Mouse (Mus musculus) kidney, adult 2 months (tissue): ENCODE data around the gene Gsk3a. TPM values are rescaled to one million over a fixed set of nuclear protein-coding genes. Genes with fewer than 3 reads are reported as not detected.

ENCODE experiments used
- DNase-seq: peaks from one replicate; pipeline ENCODE4 v3.0.0; 2021
- H3K27ac ChIP-seq: fragments of 200-500 bp; 2 replicates; pipeline ENCODE4 v1.5.1; 2012; ENCODE audit warnings: low read depth, low read length, control low read depth, inconsistent platforms; ENCODE audit not compliant: insufficient read depth
- H3K27me3 ChIP-seq: fragments of 200-500 bp; replicated peaks from 2 replicates; pipeline ENCODE4 v1.6.1; 2012; ENCODE audit warnings: mild to moderate bottlenecking, moderate library complexity, low read length, inconsistent platforms; ENCODE audit not compliant: control insufficient read depth, insufficient read depth
- H3K36me3 ChIP-seq: fragments of 200-500 bp; 2 replicates; pipeline ENCODE4 v1.6.1; 2012; ENCODE audit warnings: mild to moderate bottlenecking, moderate library complexity, low read length, inconsistent platforms; ENCODE audit not compliant: control insufficient read depth, insufficient read depth
- H3K4me1 ChIP-seq: fragments of 200-500 bp; 2 replicates; pipeline ENCODE4 v1.6.1; 2011; ENCODE audit warnings: low read length; ENCODE audit not compliant: control insufficient read depth, insufficient read depth
- H3K4me3 ChIP-seq: fragments of 200-500 bp; 2 replicates; pipeline ENCODE4 v1.5.1; 2011; ENCODE audit warnings: mild to moderate bottlenecking, low read depth, low read length, control low read depth; ENCODE audit not compliant: insufficient read depth
- CTCF ChIP-seq: fragments of 200-500 bp; conservative IDR thresholded peaks from 2 replicates; pipeline ENCODE4 v1.5.1; 2011; ENCODE audit warnings: low read depth, mild to moderate bottlenecking, control low read depth, low read length, moderate library complexity, mixed read lengths; ENCODE audit not compliant: insufficient read depth, insufficient read length
- POLR2A ChIP-seq: fragments of 200-500 bp; IDR thresholded peaks from one replicate; pipeline ENCODE4 v1.6.1; 2011; ENCODE audit warnings: low read depth, low read length, control low read depth
- WGBS: fragments of 180-500 bp; shearing (Covaris S2); methylation state at CpG from one replicate; pipeline ENCODE4 v1.1.7; 2018; 5-methylcytosine and 5-hydroxymethylcytosine counted together
- polyA plus RNA-seq: library from polyadenylated mRNA; depleted of rRNA; stranded (reverse); fragments of >200 nt; gene quantifications from 2 replicates; pipeline ENCODE4 v1.2.3, GENCODE M21; 2012

The Gsk3a gene
- polyA plus RNA-seq, 1 experiment = 128 TPM

DNA sequence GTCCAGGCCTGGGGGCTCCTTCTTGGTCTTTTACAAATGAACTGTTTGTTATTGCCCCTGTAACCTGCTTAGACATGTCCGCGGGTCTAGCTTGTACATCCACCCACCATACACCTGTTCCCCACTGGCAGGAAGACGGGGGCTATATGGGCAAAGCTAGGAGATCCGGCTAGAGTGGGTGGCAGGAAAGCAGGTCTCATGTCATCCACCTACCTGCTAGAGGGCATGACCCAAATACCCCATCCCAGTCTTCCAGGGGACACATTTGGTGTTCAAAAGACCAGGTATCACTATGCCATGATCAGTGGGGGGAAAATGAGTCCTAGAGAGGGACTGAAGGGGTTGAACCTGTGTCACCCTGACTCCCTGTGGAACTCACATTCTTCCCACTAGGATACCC, 39.8 kb upstream of the Gsk3a start:
- Histone ChIP-seq H3K4me1 (peaks cover 26% of the 10 kb centered on the region), H3K4me3 (no peak overlapping the region)
- no peak for TF ChIP-seq POLR2A
- TF ChIP-seq CTCF = no peak

DNA sequence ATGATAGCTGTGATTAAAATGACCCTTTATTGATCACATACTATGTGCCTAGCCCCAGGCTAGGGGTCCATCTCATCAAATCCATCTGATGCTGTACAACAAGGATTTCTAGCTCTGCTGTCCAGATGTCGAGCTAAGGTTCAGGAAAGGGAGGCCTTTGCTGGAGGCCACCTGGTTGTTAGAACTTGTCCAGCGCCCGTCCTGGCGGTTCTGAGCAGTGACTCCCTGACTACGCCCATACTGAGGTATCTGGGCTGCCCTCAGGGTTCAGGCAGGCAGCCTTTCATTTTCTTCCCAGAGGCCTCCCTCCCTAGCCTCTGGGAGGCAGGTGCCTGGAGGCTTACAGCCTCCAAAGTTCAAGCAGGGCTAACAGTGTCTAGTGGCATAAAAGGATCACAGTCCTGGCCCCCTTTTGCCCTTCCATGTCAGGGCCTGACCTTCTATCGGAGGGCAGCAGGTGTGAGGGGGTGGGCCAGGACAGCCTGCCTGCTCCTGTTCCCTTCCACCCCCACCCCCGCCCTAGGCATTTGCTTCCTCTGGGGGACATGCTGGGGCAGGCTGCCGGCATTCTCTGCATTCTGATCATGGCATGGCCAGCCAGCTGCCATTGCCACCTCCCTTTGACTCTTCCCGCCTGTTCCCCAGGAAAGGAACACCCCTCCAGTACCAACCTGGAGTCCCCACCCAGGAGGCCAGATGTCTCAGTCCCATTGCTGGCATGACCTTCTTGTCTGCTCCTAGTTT, 38.1 kb upstream of the Gsk3a start:
- Histone ChIP-seq H3K27me3 (no peaks in the 10 kb centered on the region), H3K4me1 (peaks cover 17% of the 10 kb centered on the region), H3K4me3 (no peak overlapping the region), H3K36me3 (no peaks in the 10 kb centered on the region), H3K27ac (peak overlapping the region; percentile 33)
- DNase-seq = no peak
- 45% methylated on average over 9 of the region's 9 CpGs for WGBS
- no peak for TF ChIP-seq CTCF
- TF ChIP-seq POLR2A = no peak

More for the DNA sequence above, 39.8 kb upstream of the Gsk3a start:
- DNase-seq = no peak
- H3K27me3 ChIP-seq = no peaks in the 10 kb centered on the region
- peak overlapping the region; percentile 70; the same call in 1 of the 2 replicates for H3K27ac ChIP-seq
- no peaks in the 10 kb centered on the region for H3K36me3 ChIP-seq
- 79% methylated on average over 4 of the region's 4 CpGs for WGBS

DNA sequence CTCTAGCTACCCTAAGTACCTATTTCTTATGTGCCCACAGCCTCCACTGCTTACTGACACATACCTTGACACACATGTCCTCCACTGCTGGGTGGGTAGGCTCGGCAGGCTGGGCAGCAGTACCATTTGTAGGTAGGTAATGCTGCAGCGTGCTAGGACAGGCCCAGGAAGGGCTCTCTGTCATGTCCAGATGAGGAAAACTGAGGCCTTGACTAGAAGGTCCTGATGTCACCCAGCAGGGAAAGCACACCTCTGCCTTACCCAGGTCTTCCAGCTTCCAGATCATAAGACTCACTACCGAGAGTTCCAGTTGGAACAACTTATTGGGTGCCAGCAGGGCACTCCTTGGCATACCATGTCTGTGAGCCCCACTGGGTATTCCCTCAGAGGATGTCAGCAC, 37.3 kb upstream of the Gsk3a start:
- Histone ChIP-seq H3K4me3 (no peak overlapping the region), H3K36me3 (no peaks in the 10 kb centered on the region), H3K27ac (no peak overlapping the region), H3K27me3 (no peaks in the 10 kb centered on the region), H3K4me1 (peaks cover 18% of the 10 kb centered on the region)
- no peak for DNase-seq
- no peak for TF ChIP-seq CTCF
- TF ChIP-seq POLR2A = no peak
- 77% methylated on average over 3 of the region's 3 CpGs for WGBS

GRCm38 (mm10) chr7:25274571-25274970, 36.9 kb upstream of the Gsk3a start:
- 55% methylated on average over 5 of the region's 5 CpGs for WGBS
- Histone ChIP-seq H3K27me3 (no peaks in the 10 kb centered on the region), H3K36me3 (no peaks in the 10 kb centered on the region), H3K4me1 (peaks cover 19% of the 10 kb centered on the region), H3K4me3 (no peak overlapping the region), H3K27ac (no peak overlapping the region)
- DNase-seq = no peak
- TF ChIP-seq CTCF = no peak
- no peak for TF ChIP-seq POLR2A

DNA sequence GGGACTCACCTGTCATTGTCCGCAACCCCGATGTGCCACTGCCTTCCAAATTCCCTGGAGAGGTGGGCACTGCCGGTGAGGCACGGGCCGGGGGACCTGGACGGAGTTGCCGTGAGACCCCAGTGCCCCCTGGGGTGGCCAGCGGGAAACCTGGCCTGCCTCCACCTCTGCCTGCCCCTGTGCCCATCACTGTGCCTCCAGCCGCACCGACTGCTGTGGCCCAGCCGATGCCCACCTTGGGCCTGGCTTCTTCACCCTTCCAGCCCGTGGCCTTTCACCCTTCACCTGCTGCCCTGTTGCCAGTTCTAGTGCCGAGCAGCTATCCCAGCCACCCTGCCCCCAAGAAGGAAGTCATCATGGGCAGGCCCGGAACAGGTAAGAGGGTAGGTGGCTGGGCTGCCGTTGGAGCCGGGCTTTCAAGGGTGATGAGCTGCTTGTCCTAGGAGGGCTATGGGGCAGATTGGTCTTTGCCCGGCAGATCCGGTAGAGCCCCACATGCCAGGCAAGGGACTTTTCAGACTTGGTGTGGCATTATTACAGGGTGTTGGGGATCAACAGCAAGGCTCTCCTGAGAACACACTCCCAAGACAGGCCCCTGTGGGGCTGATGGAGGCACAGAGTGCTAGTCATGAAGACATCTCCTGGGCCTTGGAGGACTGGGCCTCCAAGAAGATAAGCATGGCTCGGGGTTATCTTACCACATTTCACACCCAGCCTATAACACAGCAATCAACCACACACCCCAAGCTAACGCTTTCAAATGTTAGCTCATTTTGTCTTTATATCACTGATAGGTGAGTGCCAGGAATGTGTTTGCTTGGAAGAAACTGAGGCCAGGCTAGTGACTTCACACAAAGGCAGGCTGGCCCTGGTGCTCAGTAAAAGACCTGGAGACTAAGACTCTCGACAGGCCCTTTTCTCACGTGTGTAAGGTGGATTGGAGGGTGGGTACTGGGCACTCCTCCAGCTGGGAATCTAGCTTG, 35.9 kb upstream of the Gsk3a start:
- no peaks in the 10 kb centered on the region for H3K36me3 ChIP-seq
- 88% methylated on average over 22 of the region's 22 CpGs for WGBS
- H3K4me1 ChIP-seq = peaks cover 21% of the 10 kb centered on the region
- no peak for DNase-seq
- TF ChIP-seq CTCF (no peak), POLR2A (no peak)
- no peak overlapping the region for H3K4me3 ChIP-seq
- no peak overlapping the region for H3K27ac ChIP-seq
- no peaks in the 10 kb centered on the region for H3K27me3 ChIP-seq

GRCm38 (mm10) chr7:25272445-25273258, 35.0 kb upstream of the Gsk3a start:
- no peaks in the 10 kb centered on the region for H3K36me3 ChIP-seq
- no peak overlapping the region for H3K27ac ChIP-seq
- H3K4me1 ChIP-seq = peaks cover 17% of the 10 kb centered on the region
- TF ChIP-seq CTCF (no peak), POLR2A (no peak)
- 87% methylated on average over 38 of the region's 38 CpGs for WGBS
- no peak overlapping the region for H3K4me3 ChIP-seq
- no peaks in the 10 kb centered on the region for H3K27me3 ChIP-seq
- DNase-seq = no peak
